Mouse (Mus musculus) liver, adult (tissue): Measurements from ENCODE around the gene Nav2.

ENCODE experiments used
- GATA4 ChIP-seq: IDR thresholded peaks from 2 replicates; pipeline ENCODE4 v1.6.1; 2014; ENCODE audit warnings: mild to moderate bottlenecking, low read length; ENCODE audit not compliant: insufficient replicate concordance

The Nav2 gene

GRCm38 (mm10) chr7:49567346-49568034 is 659.0 kb downstream of the Nav2 start:
- TF ChIP-seq GATA4, result no peak

GRCm38 (mm10) chr7:49569646-49570045 is 661.1 kb downstream of the Nav2 start:
- TF ChIP-seq GATA4, result no peak

GRCm38 (mm10) chr7:49571606-49572005 is 663.1 kb downstream of the Nav2 start:
- TF ChIP-seq GATA4, result no peak

GRCm38 (mm10) chr7:49575226-49575625 is 666.7 kb downstream of the Nav2 start:
- no peak for TF ChIP-seq GATA4

- no peak for TF ChIP-seq GATA4
Observed at GRCm38 (mm10) chr7:49577096-49577495, 668.6 kb downstream of the Nav2 start.

- no peak for TF ChIP-seq GATA4
Observed at GRCm38 (mm10) chr7:49581951-49582350, 673.4 kb downstream of the Nav2 start.

GRCm38 (mm10) chr7:49582551-49582950 is 674.0 kb downstream of the Nav2 start:
- TF ChIP-seq GATA4, result no peak

- no peak for TF ChIP-seq GATA4
Observed at GRCm38 (mm10) chr7:49583176-49583575, 674.7 kb downstream of the Nav2 start.

- TF ChIP-seq GATA4, result no peak
Observed at GRCm38 (mm10) chr7:49586530-49587120, 678.1 kb downstream of the Nav2 start.

GRCm38 (mm10) chr7:49589635-49590034 is 681.1 kb downstream of the Nav2 start:
- no peak for TF ChIP-seq GATA4

- TF ChIP-seq GATA4, result no peak
Observed at GRCm38 (mm10) chr7:49597776-49598175, 689.3 kb downstream of the Nav2 start.

- TF ChIP-seq GATA4, result no peak
Observed at GRCm38 (mm10) chr7:49598225-49598624, 689.7 kb downstream of the Nav2 start.

- TF ChIP-seq GATA4, result no peak
Observed at GRCm38 (mm10) chr7:49599950-49600349, 691.4 kb downstream of the Nav2 start.

GRCm38 (mm10) chr7:49601191-49601975 is 692.9 kb downstream of the Nav2 start:
- TF ChIP-seq GATA4, result no peak

GRCm38 (mm10) chr7:49604244-49604643 is 695.7 kb downstream of the Nav2 start:
- no peak for TF ChIP-seq GATA4

GRCm38 (mm10) chr7:49604965-49605795 is 696.7 kb downstream of the Nav2 start:
- no peak for TF ChIP-seq GATA4

- TF ChIP-seq GATA4, result no peak
Observed at GRCm38 (mm10) chr7:49616258-49616735, 707.8 kb downstream of the Nav2 start.
